Mouse (Mus musculus): ENCODE data around the gene Gys1.

The Gys1 gene

GRCm38 (mm10) chr7:45414740-45415224, 19.9 kb upstream of the Gys1 start:
- DNase-seq (ENCODE audit: low spot score) = no peak

- no peak for DNase-seq (ENCODE audit: low spot score)
These were observed 19.0 kb upstream of the Gys1 start for GRCm38 (mm10) chr7:45415636-45416035.

GRCm38 (mm10) chr7:45417962-45418492, 16.6 kb upstream of the Gys1 start:
- DNase-seq (ENCODE audit: low spot score) = no peak

- no peak for DNase-seq (ENCODE audit: low spot score)
These were observed 14.6 kb upstream of the Gys1 start for GRCm38 (mm10) chr7:45419859-45420614.

GRCm38 (mm10) chr7:45420615-45420919, 14.1 kb upstream of the Gys1 start, which contains the start of gene Lhb:
TSS of gene Lhb (plus strand) at chr7:45420820.
- no peak for DNase-seq (ENCODE audit: low spot score)

- DNase-seq (ENCODE audit: low spot score) = no peak
These were observed 13.4 kb upstream of the Gys1 start for GRCm38 (mm10) chr7:45421194-45421593.

GRCm38 (mm10) chr7:45426556-45426955, 8.1 kb upstream of the Gys1 start:
- DNase-seq (ENCODE audit: low spot score) = no peak

- DNase-seq (ENCODE audit: low spot score) = no peak
These were observed 825 bp upstream of the Gys1 start for GRCm38 (mm10) chr7:45433835-45434202.

GRCm38 (mm10) chr7:45435038-45435437, 394 bp downstream of the Gys1 start:
- no peak for DNase-seq (ENCODE audit: low spot score)

GRCm38 (mm10) chr7:45436444-45436843, 1.8 kb downstream of the Gys1 start:
- no peak for DNase-seq (ENCODE audit: low spot score)

GRCm38 (mm10) chr7:45437046-45437445, 2.4 kb downstream of the Gys1 start:
- DNase-seq (ENCODE audit: low spot score) = no peak

GRCm38 (mm10) chr7:45437521-45438276, 3.1 kb downstream of the Gys1 start, which contains the start of gene Ruvbl2:
TSS of gene Ruvbl2 (minus strand) at chr7:45438096.
- DNase-seq (ENCODE audit: low spot score) = no peak

- no peak for DNase-seq (ENCODE audit: low spot score)
These were observed 9.1 kb downstream of the Gys1 start for GRCm38 (mm10) chr7:45443526-45444420.

GRCm38 (mm10) chr7:45446589-45446988, 11.9 kb downstream of the Gys1 start:
- no peak for DNase-seq (ENCODE audit: low spot score)

GRCm38 (mm10) chr7:45447325-45447990, 12.8 kb downstream of the Gys1 start:
- DNase-seq (ENCODE audit: low spot score) = no peak

- no peak for DNase-seq (ENCODE audit: low spot score)
These were observed 15.3 kb downstream of the Gys1 start for GRCm38 (mm10) chr7:45449974-45450373.

GRCm38 (mm10) chr7:45451344-45451982, 16.8 kb downstream of the Gys1 start:
- DNase-seq (ENCODE audit: low spot score) = peak; percentile 89

GRCm38 (mm10) chr7:45454971-45455370, 20.3 kb downstream of the Gys1 start:
- no peak for DNase-seq (ENCODE audit: low spot score)

- no peak for DNase-seq (ENCODE audit: low spot score)
These were observed 21.5 kb downstream of the Gys1 start for GRCm38 (mm10) chr7:45455932-45456696.

- no peak for DNase-seq (ENCODE audit: low spot score)
These were observed 22.1 kb downstream of the Gys1 start for GRCm38 (mm10) chr7:45456721-45457203.

Measured in c-Kit-positive CD71-positive TER-119-positive erythroid progenitor cells, embryonic 14.5 days (primary cell).